Mouse (Mus musculus) urinary bladder, postnatal 10 days (tissue): Measurements from ENCODE around the gene Chid1.

Experiments
- DNase-seq: peaks from one replicate; pipeline ENCODE4 v3.0.0; 2022; ENCODE audit warnings: low spot score

Gene Chid1

DNA sequence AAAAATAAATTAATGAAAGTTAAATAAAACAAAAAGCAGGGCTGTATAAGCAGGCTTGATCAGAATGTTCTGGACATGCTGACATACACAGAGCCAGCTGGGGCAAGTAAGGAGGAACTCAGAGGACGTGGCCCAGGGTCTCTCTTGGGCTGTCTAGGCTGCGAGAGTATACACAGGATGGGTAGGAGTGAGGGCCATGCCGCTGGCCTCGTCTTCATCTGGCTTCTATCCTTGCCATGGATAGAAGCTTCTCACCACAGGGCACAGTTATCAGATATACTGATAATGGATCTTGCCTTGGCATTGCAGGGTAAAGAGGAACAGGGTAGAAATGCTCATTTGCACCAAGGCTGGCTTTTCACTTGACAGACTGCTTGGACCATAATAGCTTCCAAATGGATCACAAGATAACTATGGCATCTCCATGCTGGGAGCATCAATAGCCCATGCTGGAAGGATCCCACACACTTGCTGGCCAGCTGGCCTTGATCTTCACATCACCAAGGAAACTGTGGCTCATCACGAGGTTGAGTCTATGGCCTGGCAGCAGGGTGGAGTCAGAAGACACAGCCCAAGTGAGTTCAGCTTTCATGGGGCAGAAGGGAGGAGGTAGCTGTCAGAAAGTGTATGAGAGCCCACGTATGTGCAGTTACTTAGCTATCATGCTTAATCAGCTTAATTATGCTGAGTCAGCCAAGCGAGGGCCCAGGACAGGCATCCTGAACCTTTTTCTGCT is 37.7 kb downstream of the Chid1 start:
- DNase-seq = no peak

DNA sequence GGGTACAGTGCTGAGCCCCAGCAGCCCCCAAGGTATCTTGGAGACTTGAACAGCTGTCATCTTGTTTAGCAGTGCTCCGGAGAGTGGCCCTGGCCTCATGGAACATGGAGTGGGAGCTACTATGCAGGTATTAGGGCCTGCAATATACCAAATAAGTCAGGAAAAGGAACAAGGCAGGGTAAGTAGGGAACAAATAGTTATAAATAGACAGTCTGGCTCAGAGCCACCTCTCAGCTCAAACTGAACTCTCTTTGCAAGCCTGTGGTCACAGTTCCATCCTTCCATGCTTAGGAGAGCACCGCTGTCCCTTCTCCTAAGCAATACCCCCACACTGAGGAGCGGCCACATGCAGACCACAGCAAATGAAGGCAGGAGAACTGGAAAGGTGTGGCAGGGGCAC is 42.1 kb downstream of the Chid1 start:
- DNase-seq = no peak

DNA sequence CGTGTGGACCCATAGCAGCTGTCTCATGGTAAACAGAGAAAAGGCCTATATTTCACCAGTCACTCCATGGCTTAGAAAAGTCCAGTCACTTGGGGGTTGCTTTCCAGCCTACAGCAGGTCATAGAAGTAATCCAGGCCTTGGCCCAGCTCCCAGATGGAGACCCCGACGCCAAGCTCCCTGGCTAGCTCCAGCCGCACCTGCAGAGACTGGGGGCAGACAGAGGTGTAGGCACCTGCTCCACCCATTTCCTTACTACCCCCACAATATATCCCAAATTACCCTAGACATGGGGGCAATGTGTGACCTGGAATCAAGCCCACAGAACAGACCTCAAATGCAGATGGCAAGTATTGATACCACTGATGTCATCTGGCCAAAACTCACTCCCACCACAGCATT is 43.7 kb downstream of the Chid1 start:
- DNase-seq = no peak

DNA sequence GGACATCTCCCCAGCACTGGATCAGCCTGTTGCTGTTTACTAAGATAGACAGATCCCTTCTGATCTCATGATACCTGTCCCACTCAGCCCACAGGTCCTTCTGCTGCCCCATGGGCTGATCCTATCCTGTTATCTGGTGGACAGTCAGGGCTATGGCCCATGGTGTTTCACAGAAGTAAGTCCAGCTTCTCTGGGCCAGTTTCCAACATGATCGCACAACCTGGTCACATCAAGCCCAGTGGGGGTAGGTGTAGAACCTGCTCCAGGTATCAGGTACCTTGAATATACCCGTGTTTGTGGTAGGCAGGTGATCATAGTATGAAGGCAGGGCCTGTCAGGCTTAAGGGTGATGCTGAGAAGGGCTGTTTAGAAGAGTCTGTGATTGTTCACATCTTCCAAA is 44.3 kb downstream of the Chid1 start:
- no peak for DNase-seq

DNA sequence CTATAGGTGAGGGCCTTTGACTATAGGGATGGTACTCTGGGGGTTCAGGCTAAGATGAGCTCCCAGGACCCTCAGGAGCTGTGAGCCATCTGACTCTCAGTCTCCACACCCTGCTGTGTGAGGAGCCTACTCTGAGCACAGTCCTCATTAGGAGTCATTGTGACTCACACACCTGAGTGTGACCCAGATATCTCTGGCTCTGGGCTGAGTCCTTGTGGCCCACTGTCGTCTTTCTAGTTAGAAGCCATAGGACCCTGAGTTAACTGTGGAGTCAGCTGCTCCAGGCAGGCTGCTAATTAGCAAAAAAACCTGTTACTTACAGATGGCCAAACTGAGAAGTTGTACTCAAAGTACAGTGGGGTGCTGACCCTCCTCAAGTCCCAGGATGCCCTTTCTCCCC is 45.9 kb downstream of the Chid1 start:
- DNase-seq = no peak

DNA sequence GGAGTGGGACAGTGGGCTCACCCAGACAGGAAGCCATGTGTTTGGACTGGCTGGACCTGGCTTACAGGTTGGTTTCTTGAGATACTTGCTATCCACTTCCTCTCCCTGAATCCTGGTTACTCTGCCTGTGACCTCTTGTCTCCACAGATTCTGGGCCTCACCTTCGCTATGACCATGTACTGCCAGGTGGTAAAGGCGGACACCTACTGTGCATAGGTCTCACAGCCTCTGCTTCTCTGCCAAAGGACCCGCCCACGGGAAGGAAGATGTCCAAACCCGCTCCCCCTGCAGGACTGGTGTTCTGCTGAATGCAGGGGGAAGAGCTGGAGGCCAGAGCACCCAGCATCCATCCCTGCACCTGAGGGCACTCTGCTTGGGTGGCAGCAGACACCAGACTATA is 46.9 kb downstream of the Chid1 start:
- DNase-seq = no peak

DNA sequence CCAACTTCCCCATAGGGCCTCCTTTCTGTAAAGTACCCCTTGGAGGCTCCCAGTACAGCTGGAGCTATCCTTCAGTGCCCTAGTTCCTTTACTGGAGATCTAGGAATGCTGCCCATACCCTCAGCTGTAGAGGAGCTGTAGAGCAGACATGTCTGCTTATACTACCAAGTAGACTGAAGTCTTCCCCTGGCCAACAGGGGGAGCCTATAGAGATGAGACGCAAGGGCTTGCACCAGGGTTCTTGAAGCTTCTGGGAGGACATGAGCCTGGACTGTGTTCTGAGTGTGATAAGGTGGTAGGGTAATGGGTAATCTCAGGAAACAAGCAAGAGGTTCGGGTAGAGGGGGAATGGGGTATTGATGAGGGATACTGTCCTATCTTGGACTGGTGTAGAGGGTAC is 48.5 kb downstream of the Chid1 start:
- DNase-seq = no peak

DNA sequence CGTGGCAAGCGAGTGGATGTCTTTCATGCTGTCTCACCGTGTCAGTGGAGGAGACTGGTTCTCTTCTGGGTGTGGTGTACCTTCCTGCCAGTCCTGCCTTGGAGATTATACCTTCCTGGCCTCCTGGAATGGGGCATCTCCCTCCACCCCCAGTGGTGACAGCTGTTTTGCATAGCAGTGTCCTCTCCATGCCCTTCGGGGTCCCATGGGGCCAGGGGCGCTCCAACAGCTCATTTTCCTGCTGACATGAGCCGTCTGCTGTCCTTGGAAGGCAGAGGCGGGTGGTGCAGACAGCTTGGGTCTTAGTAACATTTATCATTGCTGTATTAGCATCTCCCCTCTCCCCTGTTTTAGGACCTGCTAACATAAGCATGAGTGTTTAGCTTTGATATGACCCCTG is 52.5 kb downstream of the Chid1 start:
- DNase-seq = no peak

DNA sequence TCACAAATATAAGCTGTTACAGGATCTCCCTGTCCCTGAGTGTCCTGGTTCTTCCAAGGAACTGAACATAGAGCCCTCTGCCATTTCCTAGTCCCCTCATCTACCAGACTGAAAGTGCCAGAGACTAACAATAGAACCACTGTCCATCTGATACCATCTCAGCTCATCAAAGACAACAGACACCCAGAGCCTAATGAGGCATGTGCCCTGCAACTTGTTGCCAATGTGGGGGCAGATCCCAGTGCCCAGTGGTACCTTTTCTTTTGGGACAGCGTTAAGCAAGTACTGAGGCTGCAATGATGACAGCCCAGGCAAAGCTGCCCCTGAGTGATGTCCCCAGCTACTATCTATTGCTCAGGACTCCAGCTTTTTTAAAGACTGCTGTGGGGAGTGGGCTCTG is 53.4 kb downstream of the Chid1 start:
- no peak for DNase-seq

DNA sequence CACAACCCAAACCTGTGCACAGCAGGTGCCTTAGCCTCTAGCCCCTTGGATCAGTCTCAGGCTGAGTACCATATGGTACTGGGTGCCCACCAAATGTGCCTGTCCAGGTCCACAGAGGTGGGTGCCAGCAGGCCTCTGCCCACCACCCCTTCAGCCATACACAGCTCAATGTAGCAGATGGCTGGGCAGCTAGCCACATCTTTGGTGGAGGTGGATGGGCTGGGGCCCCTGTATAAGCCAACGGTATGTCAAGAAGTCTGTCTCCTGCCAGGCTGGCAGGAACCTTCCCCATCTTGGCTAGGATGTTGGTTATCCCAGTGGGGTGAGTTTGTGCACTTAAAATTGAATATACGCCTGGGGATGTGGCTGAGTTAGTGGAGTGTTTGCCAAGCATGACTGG is 54.1 kb downstream of the Chid1 start:
- no peak for DNase-seq

DNA sequence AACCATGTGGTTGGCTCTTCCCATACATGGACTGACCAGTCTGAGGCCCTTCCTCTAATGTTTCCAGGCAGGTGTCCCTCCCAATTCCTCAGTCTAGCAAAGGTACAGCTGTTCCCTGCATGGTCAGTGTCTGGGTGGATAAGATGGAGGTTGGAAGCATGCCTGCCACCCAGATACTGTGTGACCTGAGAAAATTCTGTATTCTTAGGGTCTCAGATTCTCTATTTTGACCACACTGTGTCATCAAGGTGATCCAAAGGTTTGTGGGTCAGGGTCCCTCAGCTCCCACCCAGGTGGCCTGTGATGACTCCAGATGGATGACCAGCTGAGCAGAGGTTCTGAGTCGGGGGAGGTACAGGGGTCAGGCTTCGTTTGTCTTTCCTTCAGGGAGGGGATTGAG is 54.5 kb downstream of the Chid1 start:
- no peak for DNase-seq

DNA sequence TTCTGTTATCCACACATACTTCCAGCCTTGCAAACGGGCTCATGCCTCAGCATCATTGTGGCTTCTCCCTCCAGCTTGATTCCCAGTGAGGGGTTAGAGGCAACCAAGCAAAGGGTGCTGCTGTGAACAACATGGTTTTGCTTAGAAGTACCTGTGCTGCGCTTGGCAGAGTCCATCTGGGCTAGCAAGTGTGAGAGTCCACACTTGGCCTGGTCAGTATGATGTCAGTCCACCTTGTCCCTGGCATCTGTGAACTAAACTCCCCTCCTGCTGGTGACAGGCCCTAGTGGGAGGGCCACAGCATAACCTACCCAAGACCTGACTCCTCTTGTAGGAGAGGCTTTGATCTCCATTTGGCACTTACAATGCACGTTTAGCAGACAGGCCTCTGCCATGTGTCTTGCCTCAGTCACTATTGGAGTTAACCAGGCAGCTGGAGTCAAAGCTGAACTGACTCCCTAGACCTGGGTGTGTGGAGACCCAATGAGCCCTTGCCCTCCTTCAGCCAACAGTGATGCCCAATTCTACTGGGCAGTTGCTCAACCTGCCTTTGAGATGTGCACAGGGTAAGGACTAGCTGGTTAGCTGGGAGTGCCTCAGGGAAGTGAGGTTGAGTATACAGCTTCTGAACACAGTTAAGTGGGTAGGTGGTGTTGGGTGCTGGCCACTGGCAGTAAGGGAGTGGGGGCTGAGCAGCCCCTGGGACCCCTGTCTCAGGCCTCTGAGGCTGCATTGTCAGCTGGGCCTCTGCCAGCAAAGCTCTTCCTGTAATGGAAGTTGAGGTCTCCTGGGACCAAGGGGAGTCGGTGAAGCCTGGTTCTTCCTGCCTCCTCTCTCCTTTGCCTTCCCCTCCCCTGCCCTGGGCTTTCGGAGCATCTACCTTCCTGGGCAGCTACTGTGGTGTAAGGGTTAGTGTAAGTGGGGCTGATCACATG is 55.2 kb downstream of the Chid1 start:
- DNase-seq = no peak

DNA sequence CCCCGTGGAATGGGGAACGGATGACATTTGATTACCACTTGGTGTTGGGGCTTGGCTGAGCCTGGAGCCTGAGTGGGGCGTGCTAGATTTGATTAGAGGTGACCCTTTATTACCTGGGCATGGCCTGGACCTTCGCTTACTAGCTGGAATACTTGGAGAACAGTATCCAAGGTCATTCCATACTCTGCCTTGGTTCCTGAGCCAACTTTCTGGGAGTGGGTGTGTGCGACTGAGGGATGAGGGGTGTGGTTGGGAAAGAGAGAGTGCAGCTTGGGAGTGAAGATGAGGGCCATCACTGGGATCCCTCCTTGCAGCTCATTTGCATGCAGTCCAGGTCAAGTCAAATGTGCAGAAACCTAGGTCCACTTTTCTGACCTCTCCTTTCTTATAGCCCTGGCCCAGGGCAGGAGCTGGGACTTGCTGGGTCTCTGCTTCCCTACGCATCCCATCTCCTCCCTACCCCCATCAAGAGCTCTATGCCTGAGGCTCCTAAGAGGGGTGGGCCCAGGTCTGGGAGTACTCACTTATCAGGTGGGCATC is 56.5 kb downstream of the Chid1 start:
- no peak for DNase-seq

DNA sequence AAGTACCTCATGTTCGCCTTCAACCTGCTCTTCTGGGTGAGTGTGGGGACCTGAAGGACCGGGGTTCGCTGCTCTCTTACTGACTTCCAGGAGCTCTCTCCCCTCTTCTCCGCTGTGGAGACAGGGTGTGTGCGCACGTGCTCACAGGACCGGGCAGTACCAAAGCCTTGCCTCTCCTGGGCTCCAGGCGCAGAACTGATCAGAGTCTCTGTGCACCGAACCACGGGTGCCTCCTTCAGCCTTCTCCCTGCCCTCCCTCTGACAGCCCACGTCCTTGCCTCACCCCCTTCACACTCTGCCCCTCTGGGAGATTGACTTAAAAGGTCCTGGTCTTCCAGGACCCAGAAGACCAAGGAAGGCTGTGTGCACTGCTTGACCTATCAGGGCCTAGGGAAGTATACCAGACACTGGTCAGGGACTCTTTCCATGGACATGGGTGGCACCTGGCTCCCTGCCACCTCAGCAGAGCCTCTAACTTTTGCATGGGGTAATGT is 57.1 kb downstream of the Chid1 start:
- DNase-seq = no peak

DNA sequence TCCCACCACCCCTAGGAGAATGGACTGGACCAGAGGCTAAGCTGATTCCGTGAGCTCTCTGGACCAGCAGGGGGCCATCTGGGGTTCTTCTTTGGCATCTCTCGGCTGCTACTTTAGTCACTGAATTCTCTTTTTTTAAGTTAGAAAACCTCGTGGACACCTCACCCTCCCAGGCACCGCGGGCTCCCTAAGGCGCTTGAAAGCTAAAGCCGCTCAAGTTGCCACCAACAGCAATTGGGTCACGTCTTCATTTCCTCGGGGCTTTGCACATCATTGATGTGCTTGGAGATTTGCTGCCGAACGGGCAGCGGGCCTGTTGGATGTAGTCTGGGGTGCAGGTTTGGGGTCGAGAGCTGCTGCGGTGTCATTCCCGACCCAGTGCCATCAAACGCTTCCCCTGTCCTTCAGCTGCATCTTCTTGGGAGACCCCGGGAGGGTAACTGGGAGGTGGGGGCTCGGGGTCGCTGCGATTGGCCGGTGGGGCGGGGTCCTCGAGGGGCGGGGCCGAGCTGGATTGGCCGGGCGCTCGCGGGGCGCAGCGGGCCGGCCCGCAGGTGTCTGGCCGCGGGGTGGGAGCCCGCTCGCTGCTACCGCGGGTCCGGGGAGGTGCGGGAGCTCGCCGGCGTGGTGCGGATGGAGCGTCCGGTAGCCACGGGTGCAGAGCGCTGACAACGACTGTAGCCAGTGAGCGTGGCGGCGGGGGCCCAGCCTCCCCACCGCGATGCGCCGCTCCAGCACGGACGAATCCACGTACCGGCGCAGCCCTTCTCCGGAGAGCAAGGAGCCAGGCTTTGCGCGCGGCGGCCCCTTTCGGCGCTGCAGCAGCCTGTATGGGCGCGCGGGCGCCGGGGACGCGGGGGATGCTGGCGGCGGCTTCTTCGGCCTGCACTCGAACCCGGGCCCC is 57.9 kb downstream of the Chid1 start:
- DNase-seq = no peak

DNA sequence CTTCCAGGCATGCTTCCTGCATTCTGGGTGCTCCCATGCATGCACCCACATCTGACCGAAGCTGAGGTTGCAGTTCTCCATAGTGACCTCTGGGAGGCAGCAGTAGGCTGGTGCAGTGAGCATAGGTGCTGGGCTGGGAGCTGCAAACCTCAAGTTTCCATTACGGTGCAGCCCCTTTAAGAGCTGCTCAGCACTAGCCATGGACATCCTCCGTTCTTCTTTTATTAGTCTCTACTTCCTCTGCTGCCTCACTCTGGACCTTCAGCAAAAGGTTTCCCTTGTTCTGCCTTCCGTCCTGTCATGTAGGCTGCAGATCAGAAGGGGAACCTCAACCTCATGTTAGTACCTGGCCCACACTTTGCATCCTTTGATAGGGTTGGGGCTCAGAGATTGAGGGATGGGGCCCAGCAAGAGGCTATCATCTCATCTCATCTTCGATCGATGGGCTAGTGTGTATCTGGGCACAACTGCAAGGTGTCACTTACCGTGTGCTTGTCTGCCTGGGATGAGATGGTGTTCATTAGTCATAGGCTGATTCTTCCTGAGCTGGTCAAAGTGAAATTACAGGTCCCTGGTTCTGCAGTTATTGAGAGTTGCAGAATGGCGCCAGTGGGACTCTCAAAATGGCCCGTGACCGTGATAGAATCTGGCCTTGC is 58.7 kb downstream of the Chid1 start:
- DNase-seq = no peak

DNA sequence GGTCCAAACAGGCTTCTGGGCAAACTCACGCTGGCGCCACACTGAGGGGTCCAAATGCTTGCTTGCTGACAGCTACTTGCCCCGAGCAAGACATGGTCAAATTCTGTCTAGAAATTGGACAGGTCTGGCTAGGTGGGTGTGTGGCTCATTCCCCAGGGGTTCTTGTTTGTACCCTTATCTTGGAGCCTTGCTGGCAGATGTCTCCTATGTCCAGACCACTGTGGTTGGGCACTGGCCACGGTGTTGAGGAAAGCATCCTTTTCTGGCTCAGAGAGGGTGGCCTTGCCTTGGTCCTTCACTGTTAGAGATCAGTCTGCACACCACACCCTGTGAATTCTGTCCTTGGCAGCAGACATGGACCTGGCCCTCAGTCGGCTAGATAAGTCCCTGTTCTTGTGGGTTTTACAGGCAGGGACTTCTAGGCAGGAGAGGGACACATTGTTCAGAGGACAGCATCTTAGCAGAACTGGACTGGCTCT is 61.3 kb downstream of the Chid1 start:
- DNase-seq = no peak

DNA sequence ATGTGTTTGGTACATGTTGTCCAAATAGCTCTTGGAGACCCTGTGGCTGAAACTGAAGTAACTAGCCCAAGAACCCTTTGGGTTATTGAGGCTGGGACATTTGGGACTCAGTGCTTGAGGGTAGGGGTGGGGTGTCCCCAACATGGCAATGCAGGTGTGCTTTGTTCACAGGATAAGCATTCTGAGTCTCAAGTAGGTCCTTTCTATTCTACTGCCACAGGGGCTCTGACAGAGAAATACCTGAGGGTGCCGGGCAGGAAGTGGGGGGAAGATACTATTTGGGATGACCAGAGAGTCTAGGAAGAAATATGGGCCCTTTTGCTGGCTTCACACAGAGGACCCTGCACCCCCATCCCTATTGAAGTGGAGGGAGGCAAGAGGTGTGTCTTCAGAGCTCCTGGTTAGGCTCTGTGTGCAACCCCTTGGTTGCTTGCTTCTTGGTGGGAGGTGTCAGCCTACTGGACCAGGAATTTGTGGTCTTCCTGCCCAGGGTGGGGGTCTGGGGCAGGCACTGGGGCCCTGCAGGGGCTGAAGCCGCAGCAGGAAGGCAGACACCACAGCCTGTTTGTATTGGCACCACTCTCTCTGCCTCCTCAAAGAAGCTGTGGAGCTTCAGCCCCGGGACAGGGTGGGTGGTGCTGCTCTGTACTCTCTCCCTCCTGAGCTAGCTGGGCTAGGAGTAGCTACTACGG is 61.9 kb downstream of the Chid1 start:
- DNase-seq = no peak

DNA sequence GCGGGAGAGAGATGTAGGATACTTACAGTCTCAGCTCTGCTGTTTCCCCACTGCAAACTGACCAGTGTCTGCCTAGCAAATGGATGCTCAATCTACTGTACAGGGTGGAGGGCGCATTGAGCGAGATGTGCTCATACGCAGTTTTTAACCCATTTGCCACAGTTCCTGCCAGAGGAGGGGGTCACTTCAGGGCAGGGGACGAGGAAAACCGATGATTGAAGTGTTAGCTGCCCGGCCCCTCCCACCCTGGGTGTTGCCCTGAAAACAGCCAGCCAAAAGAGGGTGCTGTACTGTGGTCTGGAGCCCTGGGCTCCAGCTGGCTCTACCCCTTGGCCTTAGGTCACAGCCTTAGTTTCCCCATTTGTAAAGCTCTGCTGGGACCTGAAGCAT is 62.7 kb downstream of the Chid1 start:
- DNase-seq = no peak

DNA sequence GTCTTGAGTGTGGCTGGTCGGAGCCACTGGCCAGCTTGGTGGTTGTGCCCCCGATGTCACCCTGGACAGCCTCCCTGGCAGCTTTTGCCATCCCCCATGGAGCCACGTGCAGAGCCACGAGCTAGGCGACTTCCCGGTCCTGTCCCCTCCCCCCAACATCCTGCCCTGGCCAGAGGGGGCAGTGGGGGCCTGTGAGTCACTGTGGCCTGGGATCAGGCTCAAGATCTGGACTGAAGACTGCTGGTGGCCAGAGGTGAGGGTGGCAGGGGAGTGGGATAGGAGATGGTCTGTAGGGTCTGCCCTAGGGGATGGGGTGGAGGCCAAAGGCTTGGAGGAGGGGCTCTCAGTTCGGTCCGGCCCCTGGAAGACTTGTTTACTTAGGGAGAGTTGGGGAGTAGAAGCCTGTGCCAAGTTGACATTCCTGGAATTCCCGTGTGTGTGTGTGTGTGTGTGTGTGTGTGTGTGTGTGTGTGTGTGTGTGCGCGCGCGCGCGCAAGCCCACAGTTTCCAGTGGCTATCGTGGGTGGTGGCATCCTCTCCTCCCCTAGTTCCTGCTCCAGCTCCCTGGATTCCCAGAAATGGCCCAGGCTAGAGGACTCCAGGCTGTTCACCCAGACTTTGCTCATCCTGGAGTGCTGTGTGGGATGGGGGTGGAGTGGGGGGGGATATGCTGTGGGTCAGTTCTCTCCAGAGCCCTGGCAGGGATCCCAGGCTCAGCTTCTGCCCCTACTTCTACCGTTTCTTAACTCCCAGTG is 63.3 kb downstream of the Chid1 start:
- DNase-seq = peak; percentile 60
